Mouse (Mus musculus) layer of hippocampus, postnatal 36 days (tissue): ENCODE results near the gene Fbxl18. TPM values are rescaled to one million over a fixed set of nuclear protein-coding genes. Genes with fewer than 3 reads are reported as not detected.

Experiments
- DNase-seq, 2 experiments: peaks; one replicate each; pipeline ENCODE4 v3.0.0; 2022
- total RNA-seq, 2 experiments: library from RNA; stranded (reverse); gene quantifications; 2 replicates each; pipeline ENCODE4 v1.2.3; 2021

The Fbxl18 gene
- 10 to 100 TPM; 37.1 to 41.6 TPM for total RNA-seq

DNA sequence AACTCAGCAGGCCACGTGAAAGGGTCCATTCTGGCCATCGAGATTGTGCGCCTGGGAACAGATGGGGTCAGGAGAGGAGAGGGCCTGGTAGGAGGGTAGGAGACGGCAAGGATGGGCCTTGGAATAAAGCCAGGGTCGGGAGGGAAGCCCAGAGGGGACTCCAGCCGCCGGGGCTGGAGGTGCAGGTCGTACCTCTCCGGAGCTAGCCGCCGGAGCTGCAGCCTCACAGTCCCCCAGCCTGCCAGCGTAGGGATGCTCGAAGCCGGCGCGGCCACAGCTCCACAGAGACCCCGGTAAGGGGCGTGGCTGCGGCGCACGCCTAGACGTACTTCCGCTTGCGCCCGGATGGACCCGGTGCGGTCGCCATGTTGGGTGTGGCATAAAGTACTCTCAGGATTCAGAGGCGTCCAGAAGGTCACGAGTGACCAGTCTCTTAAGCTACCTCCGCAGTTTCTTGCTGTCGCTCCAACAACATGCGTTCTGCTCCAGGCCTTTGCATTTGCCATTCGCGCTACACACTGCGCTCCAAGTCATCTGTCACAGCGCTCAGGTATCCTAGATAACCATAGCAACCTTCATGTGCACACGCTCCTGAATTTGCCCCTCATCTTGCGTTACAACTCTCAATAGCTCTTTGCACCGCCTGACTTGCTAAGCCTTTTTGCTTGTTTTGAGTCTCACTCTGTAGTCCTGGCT lies at the start of gene Fbxl18:
Gene Fbxl18, minus strand, starts transcription at position 504 of the 696 bp plus-strand sequence.
- peak; percentile 86 to 90 for DNase-seq

DNA sequence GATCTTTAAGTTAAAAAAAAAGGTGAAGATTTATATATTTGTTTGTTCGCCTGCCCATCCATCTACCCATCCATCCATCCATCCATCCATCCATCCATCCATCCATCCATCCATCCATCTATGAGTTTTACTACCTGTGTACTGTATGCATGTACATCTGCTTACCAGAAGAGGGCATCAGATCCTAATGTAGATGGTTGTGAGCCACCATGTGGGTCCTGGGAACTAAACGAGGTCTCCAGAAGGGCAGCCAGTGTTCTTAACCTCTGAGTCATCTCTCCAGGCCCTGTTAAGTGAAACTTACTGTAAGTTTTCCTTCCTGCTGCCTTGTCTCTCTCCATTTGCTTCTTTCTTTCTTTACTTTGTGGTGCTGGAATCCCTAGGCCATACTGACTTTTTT lies 45.2 kb upstream of the Fbxl18 start:
- no peak for DNase-seq

DNA sequence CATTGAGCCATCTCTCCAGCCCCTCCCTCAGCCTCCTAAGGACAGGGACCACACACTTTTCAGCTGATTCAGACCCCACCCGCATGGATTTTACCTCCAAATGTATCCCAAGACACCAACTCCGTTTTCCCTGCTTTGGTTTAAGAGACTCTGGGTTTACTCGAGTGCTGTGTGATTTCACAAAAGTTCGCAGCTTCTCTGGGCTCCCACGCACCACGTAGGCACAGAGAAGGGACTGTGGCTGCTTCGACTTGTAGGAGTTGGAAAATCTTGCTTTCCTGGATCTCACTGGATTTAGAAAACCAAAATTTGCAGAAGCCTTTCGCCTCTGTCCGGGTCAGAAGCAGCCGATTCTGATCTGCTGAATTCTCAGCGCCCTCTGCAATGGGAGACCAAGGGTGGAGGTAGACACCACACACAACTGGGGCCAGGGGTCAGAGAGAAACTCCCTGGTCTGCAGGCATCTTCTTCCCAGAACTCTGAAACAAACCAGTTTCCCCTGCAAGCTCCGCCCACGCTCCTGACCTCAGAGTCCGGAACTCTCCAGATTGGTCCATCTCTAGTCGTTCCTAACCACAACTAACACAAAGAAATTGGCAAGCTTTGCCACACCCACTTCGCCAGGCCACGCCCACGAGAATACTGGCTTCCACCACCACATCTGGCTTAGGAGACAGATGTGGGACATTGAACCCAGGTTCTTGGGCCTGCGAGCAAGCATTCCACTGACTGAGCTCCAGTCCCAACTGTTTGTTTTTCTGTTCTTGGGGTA lies 42.9 kb upstream of the Fbxl18 start:
- no peak for DNase-seq

DNA sequence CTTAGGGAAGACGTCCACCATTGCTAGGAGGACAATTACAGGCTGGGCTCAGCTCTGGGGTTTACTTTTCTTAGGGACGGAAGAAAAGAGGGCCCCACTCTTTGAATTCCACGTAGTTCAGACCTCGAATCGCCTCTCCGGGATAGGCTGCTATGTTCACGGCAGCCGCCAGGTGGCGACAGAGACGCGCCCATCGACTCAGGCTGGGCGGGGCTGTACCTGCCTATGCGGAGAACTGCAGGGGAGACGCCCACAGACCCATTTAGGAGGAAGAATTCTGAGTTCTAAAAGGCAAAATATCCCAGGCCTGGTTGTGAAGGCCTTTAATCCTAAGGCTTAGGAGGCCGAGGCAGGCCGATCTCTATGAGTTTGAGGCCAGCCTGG lies 41.1 kb upstream of the Fbxl18 start:
- peak; percentile 83 to 87 for DNase-seq

DNA sequence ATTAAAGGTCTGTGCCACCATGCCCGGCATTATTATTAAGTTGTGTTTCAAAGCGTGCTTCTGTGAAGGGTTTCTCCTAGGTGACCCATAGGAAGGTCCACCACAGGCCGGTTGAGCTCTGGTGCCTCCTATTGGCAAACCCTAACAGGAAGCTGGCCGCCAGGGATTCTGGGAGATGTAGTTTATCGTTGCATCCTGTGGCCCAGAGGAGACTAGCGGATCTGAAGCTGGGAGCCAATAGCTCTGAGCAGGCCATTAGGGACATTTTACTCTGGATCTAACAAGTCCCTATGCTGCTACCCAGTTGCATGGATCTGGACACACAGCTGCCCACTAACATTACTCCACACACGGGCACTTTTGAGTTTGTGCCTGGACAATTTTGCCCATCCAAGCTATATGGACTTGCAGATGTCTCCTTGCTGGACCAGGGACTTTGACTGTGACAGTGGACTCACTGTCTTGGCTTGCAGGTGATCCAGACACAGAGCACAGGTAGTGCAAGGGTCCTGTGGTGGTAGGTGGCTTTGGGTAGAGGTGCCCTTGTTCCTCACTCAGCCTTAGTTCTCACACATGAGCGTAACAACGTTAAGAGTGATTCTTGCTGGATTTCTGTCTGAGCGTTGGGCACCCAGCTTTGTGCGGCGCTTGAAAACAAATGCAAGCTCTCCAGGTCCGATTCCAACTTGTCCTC lies 40.6 kb upstream of the Fbxl18 start:
- DNase-seq: peak; percentile 63 to 70

DNA sequence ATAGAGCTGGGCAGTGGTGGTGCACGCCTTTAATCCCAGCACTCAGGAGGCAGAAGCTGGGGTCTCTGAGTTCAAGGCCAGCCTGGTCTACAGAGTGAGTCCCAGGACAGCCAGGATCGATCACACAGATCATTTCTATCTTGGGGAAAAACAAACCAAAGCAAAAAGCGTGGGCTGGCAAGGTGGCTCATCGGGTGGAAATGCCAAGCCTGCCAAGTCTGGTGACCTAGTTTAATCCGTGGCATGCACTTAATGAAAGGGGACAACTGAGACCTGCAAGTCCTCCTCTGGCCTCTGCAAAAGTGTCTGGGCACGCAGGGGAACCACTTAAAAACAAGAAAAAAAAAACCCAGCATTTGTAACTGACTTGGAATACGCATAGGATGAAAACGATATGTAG lies 37.5 kb upstream of the Fbxl18 start:
- no peak for DNase-seq

DNA sequence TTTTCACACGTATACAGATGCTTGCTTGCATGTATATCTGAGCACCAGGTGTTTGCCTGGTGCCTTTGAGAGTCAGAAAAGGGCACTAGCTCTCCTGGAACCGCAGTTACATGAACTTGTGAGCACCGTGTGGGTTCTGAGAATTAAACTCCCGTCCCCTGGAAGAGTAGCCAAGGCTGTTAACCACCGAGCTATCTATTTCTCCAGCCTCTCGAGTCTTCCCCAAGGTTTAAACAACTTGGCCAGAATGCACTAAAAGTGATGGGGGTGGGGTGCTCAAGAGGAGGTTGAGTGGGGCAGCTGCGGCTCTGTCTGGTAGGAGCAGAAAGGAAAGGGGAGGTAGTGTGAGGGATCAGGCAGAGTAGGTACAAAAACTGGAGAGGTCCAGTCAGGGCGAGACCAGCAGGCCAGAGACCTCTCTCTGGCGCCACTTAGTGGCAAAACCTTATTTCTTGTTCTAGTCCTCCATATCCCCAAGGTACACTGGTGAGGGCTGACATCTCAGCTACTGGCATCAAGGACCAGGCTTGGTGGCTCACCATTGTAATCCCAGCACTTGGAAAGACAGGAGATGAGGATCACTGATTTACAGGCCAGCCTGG lies 37.0 kb upstream of the Fbxl18 start:
- DNase-seq: peak; percentile 37 to 70

DNA sequence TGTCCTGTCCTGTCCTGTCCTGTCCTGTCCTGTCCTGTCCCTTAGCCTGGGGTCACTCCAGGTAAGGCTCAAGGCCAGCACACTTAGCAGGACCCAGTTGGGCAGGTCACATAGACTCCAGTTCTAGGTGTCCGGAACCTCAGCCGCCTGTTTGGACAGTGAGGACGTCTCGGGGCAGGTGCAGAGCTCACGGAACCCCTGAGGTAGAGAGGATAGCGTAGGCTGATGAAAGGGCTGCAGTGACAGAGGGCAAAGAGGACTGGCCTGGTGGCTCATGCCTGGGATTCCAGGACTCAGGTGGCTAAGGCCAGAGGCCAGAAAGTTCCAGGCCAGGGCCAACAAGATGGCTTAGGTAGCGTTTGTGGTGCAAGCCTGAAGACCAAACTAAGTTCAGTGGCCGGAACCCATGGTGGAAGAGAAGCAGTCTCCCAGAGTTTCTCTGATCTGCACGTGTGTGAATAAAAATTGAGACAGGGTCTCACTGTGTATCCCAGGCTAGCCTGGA lies 36.1 kb upstream of the Fbxl18 start:
- no peak for DNase-seq

DNA sequence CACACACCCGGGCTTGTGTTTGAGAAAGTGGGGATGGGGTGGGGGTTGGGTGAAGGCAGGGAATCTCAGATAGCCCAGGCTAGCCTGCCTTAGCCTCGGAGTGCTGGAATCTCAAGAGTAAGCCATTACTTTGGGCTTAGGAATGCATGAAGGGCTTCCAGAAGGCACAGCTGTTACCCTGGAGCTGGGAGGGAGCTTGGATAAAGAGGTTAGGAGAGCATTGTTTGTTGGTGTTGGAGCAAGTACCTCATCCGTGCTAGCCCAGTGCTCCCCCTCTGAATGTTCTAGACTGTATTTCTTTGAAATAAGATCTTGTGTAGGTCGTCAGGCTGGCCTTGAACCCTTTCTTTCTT lies 34.2 kb upstream of the Fbxl18 start:
- DNase-seq: no peak

DNA sequence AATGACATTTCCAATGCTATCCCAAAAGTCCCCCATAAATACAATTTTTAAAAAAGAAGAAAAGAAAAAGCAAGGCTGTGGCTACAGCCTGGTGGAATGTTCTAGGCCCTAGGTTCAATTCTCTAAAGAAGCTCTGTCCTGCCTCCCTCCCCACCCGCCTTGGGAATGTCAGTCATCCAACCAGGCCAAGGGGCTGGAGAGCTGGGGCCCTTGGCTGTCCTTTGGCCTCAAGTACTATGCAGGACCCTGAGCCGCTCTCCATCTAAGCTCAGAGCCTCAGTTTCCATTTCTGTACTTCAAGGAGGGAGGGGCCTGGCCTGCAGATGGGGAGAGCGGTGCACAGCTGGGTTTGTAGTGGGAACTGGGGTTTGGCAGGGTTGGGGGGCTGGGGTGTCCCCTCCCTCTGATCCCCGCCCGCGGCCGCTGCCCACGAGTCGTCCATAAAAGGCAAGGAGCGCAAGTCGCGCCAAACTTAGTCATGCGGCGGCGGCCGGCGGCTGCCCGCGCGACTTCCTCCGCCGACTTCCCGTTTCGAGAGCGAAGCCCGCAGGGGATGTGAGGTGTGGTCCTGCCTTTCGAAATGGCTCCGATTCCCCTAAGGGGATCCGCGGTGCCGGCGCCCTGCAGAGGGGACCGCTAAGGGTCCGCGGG lies 33.7 kb upstream of the Fbxl18 start:
- DNase-seq: peak; percentile 68 to 75

DNA sequence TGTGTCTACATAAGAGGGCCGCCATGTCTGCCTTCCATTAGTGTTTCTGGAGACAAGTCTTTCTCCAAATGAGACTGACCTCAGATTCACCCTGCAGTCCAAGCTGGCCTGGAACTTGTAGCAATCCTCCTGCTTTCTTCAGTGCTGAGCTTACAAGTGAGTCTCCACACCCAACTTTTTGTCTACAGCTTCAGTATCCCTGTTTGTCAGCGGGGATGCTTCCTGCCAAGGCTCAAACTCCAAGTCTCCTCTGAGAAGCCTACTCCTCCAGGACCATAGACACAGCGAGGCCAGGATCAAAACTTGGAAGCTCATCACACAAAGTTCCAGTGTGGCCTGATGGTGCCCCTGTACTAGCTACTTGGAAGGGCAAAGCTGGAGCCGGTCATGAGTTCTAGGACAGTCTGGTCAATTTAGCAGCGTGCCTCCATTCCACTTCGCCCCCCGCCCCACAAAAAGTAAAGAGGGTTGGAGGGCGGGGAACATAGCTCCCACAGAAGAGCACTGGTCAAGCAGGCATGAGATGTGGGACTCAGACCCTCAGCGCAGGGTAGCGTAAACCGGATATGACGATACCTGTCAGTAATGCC lies 32.2 kb upstream of the Fbxl18 start:
- no peak for DNase-seq

DNA sequence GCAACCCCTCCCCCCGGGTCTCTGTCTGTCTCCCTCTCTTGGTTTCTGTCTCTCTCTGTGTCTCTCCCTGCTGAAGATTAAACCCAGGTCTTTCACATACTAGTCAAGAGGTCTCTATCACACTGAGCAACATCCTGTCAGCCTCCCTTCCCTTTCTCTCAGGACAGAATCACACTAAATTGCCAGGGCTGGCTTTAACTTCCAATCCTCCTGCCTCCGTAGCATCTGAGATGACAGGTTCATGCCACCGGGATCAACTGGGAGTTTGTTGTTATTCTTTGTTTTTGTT lies 31.7 kb upstream of the Fbxl18 start:
- DNase-seq: no peak

DNA sequence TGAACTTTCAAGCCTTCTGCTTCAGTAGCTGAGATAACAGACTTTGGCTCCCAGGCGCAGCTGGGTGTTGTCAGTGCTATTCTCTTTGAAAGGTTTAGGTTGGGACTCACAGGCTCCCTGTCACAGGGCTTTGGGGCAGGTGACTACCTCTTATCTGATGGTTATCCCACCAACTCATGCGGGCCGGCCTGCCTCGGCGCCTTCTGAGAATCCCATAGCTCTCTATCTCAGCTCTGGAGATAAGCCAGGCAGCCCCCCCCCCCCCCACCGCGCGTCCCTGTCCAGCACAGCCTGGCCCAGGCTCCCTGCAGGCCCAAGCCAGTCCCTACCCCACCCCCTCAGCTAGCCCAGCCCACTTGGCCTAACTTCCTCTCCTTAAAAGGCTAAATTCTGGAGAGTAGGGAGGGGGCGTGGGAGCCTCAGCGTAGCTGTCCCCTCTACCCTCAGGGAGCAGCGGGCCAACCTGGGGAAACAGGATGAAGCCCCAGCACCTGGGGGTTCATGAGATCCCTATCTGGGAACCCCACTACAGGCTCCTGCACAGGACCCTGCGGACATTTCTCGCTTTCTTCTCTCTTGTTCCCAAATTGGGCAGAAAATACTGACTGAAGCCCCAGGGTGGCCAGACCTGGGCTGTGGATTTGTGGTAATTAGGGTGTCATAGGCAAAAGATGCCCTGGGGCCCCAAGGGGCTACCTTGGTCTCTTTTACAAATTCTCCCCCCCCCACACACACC lies 31.2 kb upstream of the Fbxl18 start:
- DNase-seq: no peak

DNA sequence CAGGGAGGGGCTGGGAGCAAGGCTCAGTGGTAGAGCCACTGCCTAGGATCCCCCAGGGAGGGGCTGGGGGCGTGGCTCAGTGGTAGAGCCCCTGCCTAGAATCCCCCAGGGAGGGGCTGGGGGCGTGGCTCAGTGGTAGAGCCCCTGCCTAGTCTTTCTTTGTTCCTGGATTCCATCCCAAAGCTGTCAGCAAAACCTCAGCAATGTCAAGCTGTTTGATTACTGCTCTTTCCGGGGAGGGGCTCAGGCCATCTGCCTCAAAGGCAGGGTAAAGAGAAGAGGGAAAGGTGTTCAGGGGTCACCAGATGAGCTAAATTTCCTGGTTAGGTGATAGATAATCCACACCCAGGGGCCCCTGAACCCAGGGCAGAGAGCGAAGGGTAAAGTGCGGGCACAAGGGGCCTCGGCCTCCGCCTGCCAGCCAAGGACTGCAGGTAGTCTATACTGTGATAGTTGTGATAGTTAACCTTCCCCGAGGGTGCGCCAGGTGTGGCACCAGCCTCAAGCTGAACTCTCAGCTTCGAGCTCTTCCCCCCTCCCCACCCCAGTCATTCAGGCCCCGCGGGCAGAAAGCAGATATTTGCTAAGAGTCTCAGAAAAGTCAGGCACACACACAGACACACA lies 29.2 kb upstream of the Fbxl18 start:
- DNase-seq: no peak

DNA sequence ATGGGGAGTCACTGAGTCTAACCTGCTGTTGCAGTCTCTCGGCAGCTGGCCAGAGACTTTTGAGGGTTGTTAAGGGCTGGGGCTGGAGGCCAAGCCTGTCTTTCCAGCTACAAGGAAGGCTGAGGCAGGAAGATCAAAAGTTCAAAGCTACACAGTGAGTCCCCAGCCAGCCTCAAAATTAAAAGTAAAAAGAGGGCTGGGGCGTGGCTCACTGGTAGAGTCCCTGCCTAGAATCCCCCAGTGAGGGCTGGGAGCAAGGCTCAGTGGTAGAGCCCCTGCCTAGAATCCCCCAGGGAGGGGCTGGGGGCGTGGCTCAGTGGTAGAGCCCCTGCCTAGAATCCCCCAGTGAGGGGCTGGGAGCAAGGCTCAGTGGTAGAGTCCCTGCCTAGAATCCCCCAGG lies 28.6 kb upstream of the Fbxl18 start:
- no peak for DNase-seq

DNA sequence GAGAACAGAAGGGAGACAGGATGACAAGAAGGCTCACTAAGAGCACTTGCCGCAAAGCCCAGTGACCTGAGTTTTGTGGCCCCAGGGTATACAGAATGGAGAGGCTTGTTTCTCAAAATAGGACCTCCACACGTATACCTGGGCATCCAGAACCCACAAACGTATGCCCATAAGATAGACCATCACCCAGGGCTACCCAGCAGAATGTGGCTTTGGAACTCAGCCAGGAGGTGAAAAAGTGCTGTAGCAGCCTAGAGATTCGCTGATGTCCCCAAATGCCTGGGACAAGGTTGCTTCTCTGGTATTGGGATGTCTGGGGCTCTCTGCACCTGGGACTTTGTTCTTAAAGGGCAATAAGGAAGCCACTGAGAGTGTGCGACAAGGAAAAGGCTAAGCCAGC lies 27.0 kb upstream of the Fbxl18 start:
- no peak for DNase-seq

DNA sequence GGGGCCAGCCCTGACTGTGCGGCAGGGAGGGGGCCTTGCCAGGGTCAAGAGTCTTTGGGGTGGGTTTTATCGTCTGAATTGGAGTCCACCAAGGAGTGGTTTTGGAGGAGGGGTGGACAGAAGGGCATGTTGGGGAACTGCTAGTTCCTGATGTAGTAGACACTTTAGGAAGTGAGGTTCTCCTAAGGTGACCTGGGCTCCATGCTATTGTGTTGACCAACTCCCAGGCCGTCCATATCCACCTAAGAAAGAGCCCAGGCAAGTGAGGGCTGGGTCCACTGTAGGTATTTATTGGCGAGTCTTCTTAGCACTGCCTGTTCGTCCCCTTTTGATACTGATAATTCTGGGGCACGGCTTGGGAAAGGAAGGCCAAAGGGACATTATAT lies 25.8 kb upstream of the Fbxl18 start:
- no peak for DNase-seq

DNA sequence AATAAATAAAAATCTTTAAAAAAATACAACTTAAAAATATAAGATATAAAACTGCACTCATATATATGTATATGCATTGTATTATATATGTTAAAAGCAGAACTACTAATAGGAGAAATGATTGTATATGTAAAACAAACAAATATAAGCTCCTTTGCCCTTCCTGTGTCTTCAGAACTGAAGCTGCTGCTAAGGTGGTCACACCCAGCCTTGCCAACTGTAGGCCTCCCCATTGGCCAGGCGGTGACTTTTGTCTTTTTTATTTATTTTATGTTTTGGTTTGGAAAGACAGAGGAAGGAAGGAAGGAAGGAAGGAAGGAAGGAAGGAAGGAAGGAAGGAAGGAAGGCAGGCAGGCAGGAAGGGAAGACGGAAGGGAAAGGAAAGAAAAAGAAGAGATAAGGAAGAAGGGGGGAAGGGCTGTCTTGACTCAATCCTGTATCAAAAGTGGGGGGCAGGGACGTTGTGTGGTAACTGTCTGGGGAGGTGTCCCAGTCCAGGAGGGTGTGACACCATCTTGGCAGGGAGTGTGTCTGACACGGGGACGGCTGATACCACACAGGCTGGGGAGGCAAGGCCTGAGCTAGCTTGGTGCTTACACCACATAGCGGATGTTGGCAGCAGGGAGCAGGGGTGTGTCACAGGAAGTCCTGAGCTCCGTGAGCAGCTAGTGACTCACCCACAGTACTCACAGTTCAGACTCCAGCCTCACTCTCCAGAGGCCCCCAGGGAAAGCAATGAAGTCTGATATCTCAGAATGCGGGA lies 25.3 kb upstream of the Fbxl18 start:
- no peak for DNase-seq

DNA sequence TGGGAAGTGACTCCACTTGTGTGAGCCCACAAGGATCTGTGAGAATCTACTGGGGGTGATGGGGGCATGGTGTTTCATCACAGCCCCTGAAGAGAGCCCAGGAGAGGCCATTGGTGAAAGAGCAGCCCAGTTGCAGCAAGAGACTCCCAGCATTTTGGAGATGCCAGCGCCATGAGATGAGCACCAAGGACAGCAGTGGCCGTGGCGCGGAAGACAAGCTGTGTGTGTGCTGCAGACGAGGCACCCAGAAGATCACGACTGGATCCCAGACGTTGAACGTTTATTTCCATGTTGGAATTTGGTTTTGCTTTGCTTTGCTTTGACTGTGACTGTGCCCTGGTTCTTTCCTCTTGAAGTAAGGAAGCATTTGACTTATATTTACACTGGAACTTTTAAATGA lies 22.2 kb upstream of the Fbxl18 start:
- no peak for DNase-seq

DNA sequence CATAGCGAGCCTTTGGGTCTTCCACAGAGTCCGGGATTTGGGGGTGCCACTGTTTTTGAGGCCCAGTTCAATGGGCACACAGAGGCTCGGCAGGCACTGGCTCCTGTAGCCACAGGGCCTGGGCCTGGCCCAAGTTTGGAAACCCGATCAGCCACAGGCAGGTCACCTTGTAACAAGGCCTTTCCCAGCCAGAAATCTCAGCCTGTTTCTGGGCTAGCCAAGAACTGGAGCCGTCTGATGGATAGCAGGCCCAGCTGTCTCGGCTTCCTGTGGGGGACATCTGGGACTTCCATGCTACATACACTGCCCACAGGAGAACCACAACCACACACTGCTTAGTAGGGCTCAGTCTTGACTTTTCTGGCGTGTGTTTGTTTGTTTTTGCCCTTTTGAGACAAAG lies 21.4 kb upstream of the Fbxl18 start:
- DNase-seq: no peak
